Mouse (Mus musculus): ENCODE measurements around the gene Gmeb2.

- no peak for TF ChIP-seq CTCF (IDR thresholded peaks at IDR 0.05; ENCODE audit: low read depth)
- no peak for TF ChIP-seq EP300 (IDR thresholded peaks at IDR 0.05; ENCODE audit: low read depth)
Observed at GRCm38 (mm10) chr2:181276766-181277165, 11.1 kb downstream of the Gmeb2 start.
